Mouse (Mus musculus): ENCODE data around the gene Ermn.

The Ermn gene

DNA sequence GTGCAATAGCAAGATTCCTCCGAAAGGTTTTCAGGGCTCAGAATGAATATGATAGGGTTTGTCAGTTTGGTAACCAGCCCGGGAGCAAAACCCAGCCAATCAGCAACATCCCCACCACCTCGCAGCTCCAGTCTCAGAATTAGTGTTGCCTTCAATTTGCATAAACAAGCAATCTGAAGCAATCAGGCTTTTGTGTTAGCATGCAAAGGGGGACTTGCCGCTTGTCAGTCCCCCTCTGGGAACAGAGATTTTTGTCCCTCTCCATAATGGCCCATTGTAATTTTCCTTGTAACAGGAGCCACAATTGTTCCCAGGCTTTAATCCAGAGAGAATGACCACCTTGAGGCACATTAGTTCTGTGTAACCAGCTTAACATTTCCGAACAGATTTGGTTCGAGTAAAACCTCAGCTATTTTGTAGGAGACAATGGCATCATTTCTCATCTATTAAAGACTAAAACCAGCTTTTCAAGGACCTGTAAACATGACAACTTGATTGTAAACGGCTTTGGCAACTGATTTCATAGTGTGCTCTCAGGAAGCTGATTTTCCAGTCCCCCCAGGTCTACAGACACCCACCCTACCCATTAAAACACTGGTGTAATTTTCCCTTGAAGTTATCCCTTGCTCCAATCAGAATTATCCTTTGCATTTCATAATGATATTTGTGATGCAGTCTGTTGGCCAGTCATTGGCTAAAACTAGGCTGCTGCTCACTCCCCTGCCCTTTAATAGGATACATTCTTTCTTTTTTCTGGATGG, at the start of gene Ermn:
Ermn (minus strand) TSS at position 44 of the 761 bp plus-strand sequence.
- DNase-seq: no peak

- no peak for DNase-seq
These were observed 42.2 kb upstream of the Ermn start for GRCm38 (mm10) chr2:58094818-58095217.

- DNase-seq: no peak
These were observed 33.8 kb upstream of the Ermn start for GRCm38 (mm10) chr2:58086420-58086819.

GRCm38 (mm10) chr2:58079849-58080248, 27.2 kb upstream of the Ermn start:
- DNase-seq: no peak

DNA sequence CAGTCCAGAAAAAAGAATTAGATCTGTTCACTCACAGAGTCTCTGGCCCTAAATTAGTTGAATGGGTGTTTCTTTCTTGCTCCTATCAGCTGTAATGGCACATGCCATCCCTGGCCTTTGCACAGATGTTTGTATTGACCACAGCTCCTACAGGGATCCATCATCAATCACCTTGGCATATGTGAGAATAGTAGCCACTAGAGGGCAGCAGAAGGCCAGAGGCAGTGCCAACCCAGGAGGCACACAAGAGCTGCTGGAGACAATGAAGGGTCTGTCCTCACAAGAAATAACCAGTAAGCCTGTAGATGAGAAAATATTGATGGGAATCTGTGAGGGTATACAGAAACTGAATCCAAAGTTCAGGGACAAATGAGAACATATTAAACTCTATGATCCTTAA, 2.7 kb upstream of the Ermn start:
- DNase-seq: peak; percentile 76 to 79

DNA sequence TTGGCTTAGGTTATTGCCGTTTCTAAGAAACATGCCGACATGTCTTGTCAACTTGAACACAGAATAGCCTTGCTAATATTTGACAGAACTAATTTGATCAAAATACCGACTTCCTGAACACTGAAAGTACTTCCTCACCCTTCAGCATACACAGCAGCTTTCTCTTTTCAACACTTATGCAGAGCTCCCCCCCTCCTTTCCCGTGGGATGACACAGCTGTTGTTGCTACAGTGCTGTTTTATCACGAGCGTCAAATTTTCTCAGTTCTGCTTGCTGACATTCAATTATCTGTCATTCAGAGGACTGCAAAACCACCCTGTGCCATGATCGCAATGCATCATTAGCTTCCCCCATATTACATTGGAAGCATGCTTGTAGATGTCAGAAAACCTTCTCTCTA, 10.8 kb downstream of the Ermn start:
- DNase-seq: no peak

- no peak for DNase-seq
These were observed 15.7 kb downstream of the Ermn start for GRCm38 (mm10) chr2:58036926-58037325.

DNA sequence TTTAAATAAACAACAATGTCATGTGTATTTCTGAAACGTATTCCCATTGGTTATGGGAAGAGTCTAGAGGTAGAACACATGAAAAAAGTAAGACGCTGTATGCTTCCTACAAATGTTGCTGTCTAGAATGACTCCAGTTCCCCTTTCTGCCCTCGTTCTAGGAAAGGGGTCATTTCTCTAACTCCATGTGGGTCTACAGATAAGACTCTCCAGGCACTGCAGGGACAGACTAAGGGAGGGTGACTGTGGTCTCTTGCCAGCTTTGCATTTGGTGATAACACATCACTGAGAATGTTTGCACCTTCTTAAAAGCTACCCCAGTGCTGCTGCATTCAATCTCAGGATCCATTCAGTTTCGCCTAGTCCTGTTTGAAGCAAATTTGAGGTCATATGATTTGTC, 17.0 kb downstream of the Ermn start:
- no peak for DNase-seq

DNA sequence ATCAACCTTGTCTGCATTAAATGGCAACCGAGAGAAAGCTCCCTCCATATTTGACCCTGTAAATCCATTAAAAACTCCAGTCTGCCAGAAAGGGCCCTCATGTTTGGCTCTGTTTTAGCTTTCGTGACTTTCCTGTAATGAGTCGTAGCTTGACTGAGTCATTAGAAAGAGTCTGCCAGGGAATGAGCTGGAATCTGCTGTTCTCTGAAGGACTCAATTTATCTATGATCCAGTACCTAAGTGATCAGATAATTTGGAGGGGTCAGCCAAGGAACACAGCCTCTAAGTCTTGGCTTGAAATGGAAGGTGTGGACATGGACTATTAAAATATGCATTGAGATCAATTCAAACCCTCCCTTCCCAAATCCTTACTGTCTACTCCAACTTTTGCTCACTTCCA, 21.2 kb downstream of the Ermn start:
- DNase-seq: no peak

- DNase-seq: peak; percentile 21 to 26
These were observed 23.3 kb downstream of the Ermn start for GRCm38 (mm10) chr2:58029404-58029803.

DNA sequence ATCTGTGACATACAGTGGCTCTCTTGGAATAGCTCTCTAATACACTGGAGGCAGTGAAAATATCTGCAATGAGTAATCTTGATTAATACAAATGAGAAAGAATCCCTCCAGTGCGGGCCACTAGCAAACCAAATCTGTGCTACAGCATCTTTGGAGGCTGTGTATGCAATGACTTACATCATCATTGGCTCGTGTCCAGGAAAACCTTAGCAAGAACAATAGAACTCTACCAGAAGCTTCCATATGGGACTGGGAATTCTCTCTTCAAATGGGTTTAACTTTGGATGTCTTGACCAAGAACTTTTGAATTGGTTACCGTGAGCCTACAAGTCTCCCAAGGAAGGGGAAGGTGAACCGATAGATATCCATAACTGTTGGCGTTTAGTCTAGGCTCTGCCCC, 25.9 kb downstream of the Ermn start:
- DNase-seq: no peak

GRCm38 (mm10) chr2:58023556-58023955, 29.1 kb downstream of the Ermn start:
- DNase-seq: no peak

DNA sequence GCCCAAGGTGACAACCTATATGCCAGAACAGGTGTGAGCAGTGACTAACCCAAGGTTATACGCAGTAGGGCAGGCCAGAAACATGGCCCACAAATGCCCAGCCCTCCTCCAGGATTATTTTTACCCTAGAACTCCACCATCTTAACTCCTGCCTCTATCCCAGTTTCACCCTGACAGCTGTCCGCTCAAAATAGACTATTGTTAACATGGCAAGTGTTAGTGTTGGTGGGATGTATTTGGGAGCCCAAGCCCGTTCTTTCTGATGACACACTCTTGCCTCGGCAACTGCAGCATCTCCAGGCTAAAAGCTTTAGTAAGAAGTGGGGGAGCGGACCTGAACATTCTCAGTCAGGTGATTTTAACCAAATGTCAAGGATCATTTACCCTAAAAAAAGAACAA, 45.6 kb downstream of the Ermn start:
- DNase-seq: no peak

GRCm38 (mm10) chr2:58001497-58001896, 51.2 kb downstream of the Ermn start:
- no peak for DNase-seq

DNA sequence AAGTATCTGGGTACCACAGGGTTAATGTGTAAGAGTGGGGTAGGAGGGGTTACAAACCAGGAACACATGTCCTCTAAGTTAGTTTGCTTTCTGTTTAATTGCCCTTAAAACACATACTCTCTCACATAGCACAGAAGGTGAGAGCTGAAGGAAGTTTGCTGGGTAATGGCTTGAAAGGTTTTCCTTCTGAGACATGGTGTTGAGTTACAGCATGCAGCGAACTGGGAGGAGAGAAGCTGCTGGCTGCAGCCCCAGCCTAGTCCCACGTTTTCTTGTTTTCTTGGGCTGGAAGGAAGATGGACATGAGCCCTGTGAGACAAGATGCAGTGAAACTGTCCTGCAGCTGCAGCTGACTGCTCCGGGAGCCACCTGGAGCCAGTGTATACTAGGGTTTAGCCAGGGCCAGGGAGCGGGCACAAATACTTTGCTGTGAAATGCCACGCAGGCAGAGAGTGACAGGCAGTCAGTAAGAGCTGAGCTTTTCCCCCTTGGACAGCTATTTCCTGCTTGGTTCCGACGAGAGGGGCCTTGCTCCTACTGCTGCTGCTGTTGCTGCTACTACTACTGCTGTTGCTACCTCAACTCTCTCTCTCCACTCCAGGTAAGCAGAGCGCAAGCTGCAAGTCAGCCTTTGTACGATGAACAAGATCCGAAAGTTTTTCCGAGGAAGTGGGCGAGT, 54.8 kb downstream of the Ermn start, which contains the start of gene Galnt5:
Galnt5 (plus strand) TSS at position 133 of the 679 bp plus-strand sequence.
- DNase-seq: no peak

Data from B cell, adult 2 months (primary cell).